Mouse (Mus musculus): ENCODE data around the gene Dnajc2.

- no peak for TF ChIP-seq POLR2A (IDR thresholded peaks at IDR 0.05; ENCODE audit: insufficient read depth, low read depth, low read length)
- TF ChIP-seq CTCF (IDR thresholded peaks at IDR 0.05) = no peak
Measured at GRCm38 (mm10) chr5:21768506-21768905, 16.5 kb downstream of the Dnajc2 start.

Data from heart, adult 2 months (tissue).